Mouse (Mus musculus) lung, adult 10 weeks (tissue): ENCODE data around the gene Zbtb42. TPM values are rescaled to one million over a fixed set of nuclear protein-coding genes. Genes with fewer than 3 reads are reported as not detected.

Experiments used
- polyA plus RNA-seq: library from polyadenylated mRNA; stranded (reverse); fragments of 350-450 nt; fragmentation: Illumina TruSeq; extraction: RNeasy Lipid Tissue Mini Kit (QIAGEN cat#74804); gene quantifications from one replicate; pipeline ENCODE4 v1.2.3, GENCODE M21; 2014; ENCODE audit warnings: low read depth, low replicate concordance; ENCODE audit not compliant: insufficient read depth

The Zbtb42 gene
- 11.6 TPM for polyA plus RNA-seq

DNA sequence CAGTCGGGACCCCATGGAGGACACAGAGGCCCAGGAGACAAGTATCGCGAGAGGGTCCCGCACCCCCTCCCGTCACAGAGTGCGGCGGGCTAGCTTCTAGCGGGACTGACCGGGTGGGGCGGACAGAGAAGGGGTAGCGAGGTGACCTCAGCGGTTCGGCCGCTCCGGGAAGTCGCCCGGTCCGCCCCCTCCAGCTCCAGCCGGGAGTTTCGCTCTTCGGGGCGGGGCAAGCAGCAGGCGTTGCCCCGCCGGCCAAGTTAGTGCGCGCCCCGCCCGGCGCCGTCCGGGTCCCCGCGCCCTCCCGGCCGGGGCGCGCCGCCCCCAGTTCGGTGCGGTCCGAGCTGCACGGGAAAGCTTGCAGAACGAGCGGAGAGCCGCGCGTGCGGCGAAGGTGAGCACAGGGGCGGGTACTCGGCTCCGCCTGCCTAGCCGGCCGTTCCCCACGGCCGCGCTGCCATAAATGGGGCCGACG lies at the start of gene Zbtb42:
Gene Zbtb42, plus strand, starts transcription at position 274 of the 472 bp plus-strand sequence.

GRCm38 (mm10) chr12:112644180-112644854 lies 34.3 kb upstream of the Zbtb42 start, which contains the start of gene Siva1:
Gene Siva1 (plus strand): TSS chr12:112644679.

DNA sequence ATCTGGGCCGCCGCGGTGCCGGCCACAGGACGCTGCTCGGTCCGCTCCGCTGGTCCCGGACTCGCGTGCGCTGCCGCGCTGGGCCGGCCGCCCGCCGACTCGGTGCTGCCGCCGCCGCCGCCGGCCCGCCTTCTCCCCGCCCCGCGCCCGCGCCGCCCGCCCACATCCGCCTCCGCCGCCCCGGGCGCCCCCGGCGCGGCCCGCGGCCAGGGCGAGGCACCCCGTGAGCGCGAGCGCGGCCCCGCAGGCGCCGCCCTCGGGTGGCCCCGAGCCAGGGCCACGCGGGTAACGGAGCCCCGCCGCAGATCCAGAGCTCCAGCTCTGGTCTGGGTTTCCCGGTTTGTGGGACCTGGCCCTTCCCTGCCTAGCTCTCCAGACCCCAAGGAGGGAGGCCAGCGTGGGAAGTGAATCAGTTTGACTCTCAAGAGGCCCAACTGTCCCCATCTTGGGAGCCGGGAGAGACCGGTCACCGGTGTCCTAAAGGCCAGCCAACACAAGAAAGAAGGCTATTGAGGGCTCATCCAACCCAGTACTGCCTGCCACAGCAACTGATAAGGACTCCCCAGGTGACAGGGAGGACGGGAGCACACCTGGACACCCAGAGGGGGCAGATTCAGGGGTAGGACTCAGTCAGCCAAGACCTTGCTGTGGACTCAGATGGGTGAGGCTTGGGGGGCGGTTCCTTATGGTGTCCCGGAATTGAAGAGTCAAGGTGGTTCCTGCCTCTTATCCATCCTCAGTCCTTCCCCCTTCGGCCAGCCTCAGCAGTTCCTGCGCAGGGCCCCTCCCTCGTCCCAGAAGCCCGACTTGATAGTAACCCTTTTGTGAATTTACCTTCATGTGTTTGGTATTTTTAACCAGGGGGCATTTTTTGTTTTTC lies 4.3 kb upstream of the Zbtb42 start, which contains the start of gene Akt1:
Gene Akt1, minus strand, starts transcription at position 753 of the 880 bp plus-strand sequence.

DNA sequence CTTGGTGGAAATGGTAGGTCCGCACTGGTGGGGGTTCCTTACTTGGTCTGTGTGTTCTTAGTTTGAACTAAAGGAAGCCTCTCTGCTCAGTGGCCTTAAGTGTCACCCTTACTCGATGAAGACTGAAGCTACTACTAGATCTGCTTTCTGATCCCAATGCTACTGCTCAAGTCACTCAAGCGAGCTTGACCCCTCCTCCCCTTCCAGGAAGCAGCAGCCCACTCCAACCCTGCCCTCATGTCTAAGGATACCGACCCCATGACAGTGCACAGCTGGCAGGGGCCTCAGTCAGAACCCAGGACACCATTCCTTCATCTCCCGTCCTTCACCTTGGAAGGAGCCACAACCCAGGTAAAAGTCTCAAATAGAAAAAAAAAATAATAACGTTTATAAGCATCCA lies 41.6 kb downstream of the Zbtb42 start, which contains the start of gene Cep170b:
Gene Cep170b, plus strand, starts transcription at position 240 of the 400 bp plus-strand sequence.

Other genes with a start within 250 kb of the Zbtb42 start
- gene A530016L24Rik, start 189.4 kb upstream of the Zbtb42 start, polyA plus RNA-seq, result 2.6 TPM
- not detected for gene Tmem179, start 162.1 kb upstream of the Zbtb42 start, polyA plus RNA-seq
- 13.3 TPM for gene Inf2, start 90.0 kb upstream of the Zbtb42 start, polyA plus RNA-seq
- 17.3 TPM for gene Adssl1, start 58.8 kb upstream of the Zbtb42 start, polyA plus RNA-seq
- gene Siva1, start 34.1 kb upstream of the Zbtb42 start, polyA plus RNA-seq, result 64.2 TPM
- gene Akt1, start 3.9 kb upstream of the Zbtb42 start, polyA plus RNA-seq, result 81.3 TPM
- gene Cep170b, start 41.6 kb downstream of the Zbtb42 start, polyA plus RNA-seq, result 15.9 TPM
- gene Pld4, start 81.8 kb downstream of the Zbtb42 start, polyA plus RNA-seq, result 32.1 TPM
- gene Ahnak2, start 123.8 kb downstream of the Zbtb42 start, polyA plus RNA-seq, result 4.5 TPM
- 9.5 TPM for gene Clba1, start 130.1 kb downstream of the Zbtb42 start, polyA plus RNA-seq
- gene Cdca4, start 150.6 kb downstream of the Zbtb42 start, polyA plus RNA-seq, result 13.5 TPM
- gene Gpr132, start 189.4 kb downstream of the Zbtb42 start, polyA plus RNA-seq, result 4.4 TPM